Mouse (Mus musculus) liver, embryonic 11.5 days (tissue): ENCODE measurements around the gene Nos1ap. TPM values are rescaled to one million over a fixed set of nuclear protein-coding genes. Genes with fewer than 3 reads are reported as not detected.

Source experiments
- ATAC-seq: fragments of 200-750 bp; cut with Nextera tagmentation; replicated peaks from 2 replicates; pipeline ENCODE4 v1.8.0; 2017; ENCODE audit warnings: moderate number of reproducible peaks, mild to moderate bottlenecking, moderate TSS enrichment, moderate library complexity; ENCODE audit not compliant: low FRiP score
- DNase-seq: peaks from one replicate; pipeline ENCODE4 v3.0.0-alpha.2; 2017; ENCODE audit warnings: low spot score
- H3K27ac ChIP-seq: fragments of 300-500 bp; sonication (generic); 2 replicates; pipeline ENCODE4 v1.5.1; 2014; ENCODE audit warnings: mild to moderate bottlenecking, low read depth, low read length, control low read depth
- H3K27me3 ChIP-seq: fragments of 300-500 bp; sonication (generic); replicated peaks from 2 replicates; pipeline ENCODE4 v1.6.1; 2014; ENCODE audit warnings: low read length, mixed read lengths; ENCODE audit not compliant: control insufficient read depth, insufficient read depth
- H3K36me3 ChIP-seq: fragments of 300-500 bp; sonication (generic); 2 replicates; pipeline ENCODE4 v1.6.1; 2014; ENCODE audit warnings: mild to moderate bottlenecking, low read length, moderate library complexity, mixed read lengths; ENCODE audit not compliant: control insufficient read depth, insufficient read depth
- H3K4me1 ChIP-seq: fragments of 300-500 bp; sonication (generic); replicated peaks from 2 replicates; pipeline ENCODE4 v1.6.1; 2014; ENCODE audit warnings: low read length, mixed read lengths; ENCODE audit not compliant: control insufficient read depth, insufficient read depth
- H3K4me2 ChIP-seq: fragments of 300-500 bp; sonication (generic); 2 replicates; pipeline ENCODE4 v1.6.1; 2014; ENCODE audit warnings: mild to moderate bottlenecking, control low read depth, moderate library complexity
- H3K4me3 ChIP-seq: fragments of 300-500 bp; sonication (generic); 2 replicates; pipeline ENCODE4 v1.5.1; 2014; ENCODE audit warnings: low read depth, low read length, control low read depth
- H3K9ac ChIP-seq: fragments of 300-500 bp; sonication (generic); 2 replicates; pipeline ENCODE4 v1.6.1; 2014; ENCODE audit warnings: low read depth, low read length, control low read depth
- H3K9me3 ChIP-seq: fragments of 300-500 bp; sonication (generic); 2 replicates; pipeline ENCODE4 v1.6.1; 2016; ENCODE audit warnings: low read length, inconsistent platforms, mixed read lengths; ENCODE audit not compliant: control insufficient read depth
- WGBS: fragments of 180-500 bp; shearing (Covaris S2); extraction: QIAGEN DNeasy Blood & Tissue Kit; methylation state at CpG from one replicate; pipeline ENCODE4 v1.1.7; 2014; 5-methylcytosine and 5-hydroxymethylcytosine counted together
- polyA plus RNA-seq: library from polyadenylated mRNA; unstranded; fragments of >200 nt; fragmentation: Nextera tagmentation; extraction: Ambion mirVana; gene quantifications from 2 replicates; pipeline ENCODE4 v1.2.1, GENCODE M21; 2014

Nos1ap gene
- polyA plus RNA-seq, 1 experiment from 2014 or later, result 8.8 TPM

DNA sequence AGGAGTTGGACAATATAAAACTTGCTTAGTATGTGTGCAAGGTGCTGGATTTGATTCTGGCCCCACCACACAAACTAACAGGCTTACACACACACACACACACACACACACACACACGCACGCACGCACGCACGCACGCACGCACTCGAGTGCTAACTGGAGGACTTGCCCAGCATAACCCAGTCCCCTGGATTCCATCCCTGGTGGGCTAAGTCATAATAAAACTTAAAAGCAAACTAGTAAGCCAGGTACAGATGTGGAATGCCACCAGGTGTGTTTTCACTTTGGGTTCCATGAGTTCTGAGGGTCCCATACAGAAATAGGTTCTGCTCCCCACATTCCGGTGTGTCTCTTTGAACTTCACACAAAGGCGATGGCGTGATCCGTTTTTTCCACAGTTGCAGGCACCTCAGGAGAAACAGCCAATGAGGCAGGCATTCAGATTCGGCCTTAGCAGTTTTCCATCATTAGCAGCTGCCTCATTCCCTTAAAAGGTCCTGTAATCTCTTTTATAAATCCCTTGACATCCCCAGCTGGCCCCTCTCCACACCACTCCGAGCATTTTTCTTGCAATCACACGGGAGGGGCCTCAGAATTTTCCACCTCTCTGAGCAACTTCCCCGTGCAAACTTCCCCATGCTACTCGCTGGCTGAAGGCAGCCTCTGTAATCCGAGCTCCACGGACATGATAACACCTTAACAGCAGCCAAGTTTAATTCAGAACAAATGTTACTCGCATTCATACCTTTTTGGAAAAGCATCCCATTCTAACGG is 15.8 kb upstream of the Nos1ap start:
- Histone ChIP-seq H3K4me1 (peaks cover 5% of the 10 kb centered on the region), H3K4me3 (no peak overlapping the region), H3K4me2 (no peak overlapping the region), H3K9me3 (no peaks in the 10 kb centered on the region), H3K9ac (no peak overlapping the region), H3K36me3 (no peaks in the 10 kb centered on the region), H3K27ac (no peak overlapping the region), H3K27me3 (no peaks in the 10 kb centered on the region)
- ATAC-seq, result no peak
- DNase-seq, result peak; percentile 30
- 58% methylated on average over 21 of the region's 21 CpGs for WGBS

GRCm38 (mm10) chr1:170594575-170594974 is 4.9 kb upstream of the Nos1ap start:
- H3K4me2 ChIP-seq, result no peak overlapping the region
- ATAC-seq (no peak), DNase-seq (no peak)
- no peak overlapping the region for H3K4me3 ChIP-seq
- no peaks in the 10 kb centered on the region for H3K9me3 ChIP-seq
- no peaks in the 10 kb centered on the region for H3K36me3 ChIP-seq
- H3K9ac ChIP-seq, result no peak overlapping the region
- 89% methylated on average over 7 of the region's 7 CpGs for WGBS
- no peaks in the 10 kb centered on the region for H3K27me3 ChIP-seq
- no peak overlapping the region for H3K27ac ChIP-seq
- no peaks in the 10 kb centered on the region for H3K4me1 ChIP-seq

GRCm38 (mm10) chr1:170590531-170590930 is 870 bp upstream of the Nos1ap start:
- no peak overlapping the region for H3K4me2 ChIP-seq
- H3K27ac ChIP-seq, result no peak overlapping the region
- DNase-seq, result no peak
- WGBS, result 56% methylated on average over 4 of the region's 4 CpGs
- H3K27me3 ChIP-seq, result peaks cover 11% of the 10 kb centered on the region; the same call in 1 of the 2 replicates
- H3K9ac ChIP-seq, result no peak overlapping the region
- H3K4me1 ChIP-seq, result peaks cover 5% of the 10 kb centered on the region
- no peaks in the 10 kb centered on the region for H3K9me3 ChIP-seq
- H3K36me3 ChIP-seq, result no peaks in the 10 kb centered on the region
- no peak overlapping the region for H3K4me3 ChIP-seq
- no peak for ATAC-seq

DNA sequence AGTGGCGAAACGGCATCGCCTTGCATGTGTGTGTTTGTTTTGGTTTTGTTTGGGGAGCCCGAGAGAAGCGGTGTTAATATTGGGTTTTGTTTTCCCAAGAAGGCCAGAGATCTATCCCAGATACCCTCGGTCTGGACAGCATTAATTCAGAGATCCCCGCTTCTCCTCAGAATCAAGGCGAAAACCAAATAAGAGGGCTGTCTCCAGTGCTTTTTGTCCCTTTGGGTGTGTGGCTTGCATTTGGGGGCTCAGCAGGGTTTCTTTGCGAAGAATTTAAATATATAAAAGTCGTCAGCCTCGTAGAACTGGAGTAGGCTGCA is 340 bp upstream of the Nos1ap start:
- DNase-seq (no peak), ATAC-seq (no peak; the same call in 1 of the 2 replicates)
- Histone ChIP-seq H3K27me3 (peaks cover 11% of the 10 kb centered on the region; the same call in 1 of the 2 replicates), H3K9me3 (no peaks in the 10 kb centered on the region), H3K4me1 (peaks cover 5% of the 10 kb centered on the region), H3K4me3 (peak overlapping the region; percentile 79), H3K9ac (peak overlapping the region; percentile 71), H3K4me2 (peak overlapping the region; percentile 98), H3K36me3 (no peaks in the 10 kb centered on the region), H3K27ac (no peak overlapping the region)
- 7% methylated on average over 11 of the region's 11 CpGs for WGBS

- no peaks in the 10 kb centered on the region for H3K9me3 ChIP-seq
- H3K36me3 ChIP-seq, result no peaks in the 10 kb centered on the region
- peak overlapping the region; percentile 98 for H3K4me2 ChIP-seq
- H3K27me3 ChIP-seq, result peaks cover 11% of the 10 kb centered on the region; the same call in 1 of the 2 replicates
- H3K4me1 ChIP-seq, result peaks cover 5% of the 10 kb centered on the region
- ATAC-seq (peak; percentile 27; the same call in 1 of the 2 replicates), DNase-seq (no peak)
- 15% methylated on average over 8 of the region's 8 CpGs for WGBS
- peak overlapping the region; percentile 71 for H3K9ac ChIP-seq
- peak overlapping the region; percentile 79 for H3K4me3 ChIP-seq
- no peak overlapping the region for H3K27ac ChIP-seq
Observed at GRCm38 (mm10) chr1:170588879-170589218, 812 bp downstream of the Nos1ap start.

DNA sequence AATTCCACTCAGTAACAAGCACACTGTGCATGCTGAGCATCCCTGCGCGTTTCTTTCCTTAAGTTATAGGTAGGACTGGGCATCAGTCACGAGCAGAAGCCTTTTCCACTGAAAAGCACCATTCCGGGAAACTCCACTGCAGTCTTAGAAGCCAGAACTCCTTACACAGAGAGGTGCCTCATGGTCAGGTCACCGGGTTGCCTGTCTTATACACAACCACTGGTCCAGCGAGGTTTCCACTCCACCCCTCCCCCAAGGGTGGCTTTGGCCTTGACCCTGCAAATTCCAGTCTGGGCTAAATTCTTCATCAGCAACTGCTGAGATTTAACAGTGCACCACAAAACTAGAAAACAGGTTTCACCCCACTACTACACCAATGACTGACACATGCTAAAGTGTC is 1.3 kb downstream of the Nos1ap start:
- WGBS, result 50% methylated on average over 6 of the region's 6 CpGs
- DNase-seq, result no peak
- H3K9ac ChIP-seq, result 0 out of 2 replicates have a peak overlapping the region, but pooled peaks have one; percentile 5
- peaks cover 5% of the 10 kb centered on the region for H3K4me1 ChIP-seq
- peak overlapping the region; percentile 98 for H3K4me2 ChIP-seq
- no peaks in the 10 kb centered on the region for H3K36me3 ChIP-seq
- peaks cover 11% of the 10 kb centered on the region; the same call in 1 of the 2 replicates for H3K27me3 ChIP-seq
- no peaks in the 10 kb centered on the region for H3K9me3 ChIP-seq
- no peak for ATAC-seq
- H3K27ac ChIP-seq, result no peak overlapping the region
- peak overlapping the region; percentile 79 for H3K4me3 ChIP-seq

GRCm38 (mm10) chr1:170586715-170587114 is 2.9 kb downstream of the Nos1ap start:
- ATAC-seq (no peak), DNase-seq (no peak)
- Histone ChIP-seq H3K9me3 (no peaks in the 10 kb centered on the region), H3K4me3 (no peak overlapping the region), H3K9ac (no peak overlapping the region), H3K36me3 (no peaks in the 10 kb centered on the region), H3K4me2 (no peak overlapping the region), H3K27ac (no peak overlapping the region), H3K27me3 (peaks cover 11% of the 10 kb centered on the region; the same call in 1 of the 2 replicates), H3K4me1 (peaks cover 5% of the 10 kb centered on the region)
- WGBS, result 75% methylated on average over 6 of the region's 6 CpGs

DNA sequence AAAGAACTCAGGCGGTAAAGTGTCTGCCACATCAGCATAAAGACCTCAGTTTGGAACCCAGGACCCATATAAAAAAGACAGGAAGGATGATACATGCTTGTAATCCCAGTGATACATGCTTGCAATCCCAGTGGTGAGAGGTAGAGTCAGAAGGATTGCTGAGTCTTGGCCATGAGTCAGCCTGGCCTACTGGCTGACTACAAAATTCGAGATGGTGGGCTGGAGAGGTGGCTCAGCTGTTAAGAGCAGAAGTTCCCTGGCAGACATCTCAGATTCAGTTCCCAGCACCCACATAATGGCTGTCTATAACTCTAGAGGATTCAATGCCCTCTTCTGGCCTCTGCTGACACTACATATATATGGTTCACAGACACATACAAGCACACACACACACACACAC is 5.7 kb downstream of the Nos1ap start:
- peaks cover 7% of the 10 kb centered on the region; the same call in 1 of the 2 replicates for H3K27me3 ChIP-seq
- no peak overlapping the region for H3K4me3 ChIP-seq
- H3K27ac ChIP-seq, result no peak overlapping the region
- H3K9ac ChIP-seq, result no peak overlapping the region
- no peaks in the 10 kb centered on the region for H3K9me3 ChIP-seq
- no peaks in the 10 kb centered on the region for H3K36me3 ChIP-seq
- WGBS, result 72% methylated on average over 2 of the region's 2 CpGs
- H3K4me2 ChIP-seq, result no peak overlapping the region
- DNase-seq (no peak), ATAC-seq (no peak)
- peaks cover 3% of the 10 kb centered on the region for H3K4me1 ChIP-seq

GRCm38 (mm10) chr1:170582341-170582740 is 7.3 kb downstream of the Nos1ap start:
- Histone ChIP-seq H3K4me3 (no peak overlapping the region), H3K27ac (no peak overlapping the region), H3K9ac (no peak overlapping the region), H3K4me2 (no peak overlapping the region), H3K36me3 (no peaks in the 10 kb centered on the region), H3K9me3 (no peaks in the 10 kb centered on the region), H3K27me3 (no peaks in the 10 kb centered on the region), H3K4me1 (no peaks in the 10 kb centered on the region; the same call in 1 of the 2 replicates)
- no peak for DNase-seq
- no peak for ATAC-seq
- 72% methylated on average over 5 of the region's 5 CpGs for WGBS
